Mouse (Mus musculus): Measurements from ENCODE around the gene Car14.
"Not testable (repeated sequence)": the region's sequence is repeated elsewhere in the genome, so short reads cannot be mapped to it uniquely, and the experiment has no call there.

Gene Car14

DNA sequence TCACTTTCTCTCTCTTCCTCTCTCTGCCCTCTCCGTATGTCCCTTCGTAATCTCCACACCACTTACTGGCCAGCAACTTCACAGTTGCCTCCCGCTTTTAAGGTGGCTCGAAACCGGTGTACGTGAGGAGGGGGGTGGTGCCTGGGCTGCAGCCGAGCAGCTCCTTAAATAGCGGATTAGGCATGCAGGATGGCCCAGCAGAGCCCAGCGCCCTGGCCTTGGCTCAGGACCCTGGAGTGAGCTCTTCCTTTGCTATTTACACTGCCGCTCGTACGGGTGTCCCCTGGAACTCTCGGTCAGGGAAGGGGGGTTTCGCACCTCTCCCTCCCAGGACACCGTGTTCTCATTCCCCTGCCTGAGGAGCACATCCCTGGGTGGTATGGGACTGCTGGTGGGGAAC lies at the start of gene Car14:
Gene Car14, minus strand, starts transcription at position 124 of the 400 bp plus-strand sequence.
- peak; percentile 79 for DNase-seq (ENCODE audit: low spot score)

DNA sequence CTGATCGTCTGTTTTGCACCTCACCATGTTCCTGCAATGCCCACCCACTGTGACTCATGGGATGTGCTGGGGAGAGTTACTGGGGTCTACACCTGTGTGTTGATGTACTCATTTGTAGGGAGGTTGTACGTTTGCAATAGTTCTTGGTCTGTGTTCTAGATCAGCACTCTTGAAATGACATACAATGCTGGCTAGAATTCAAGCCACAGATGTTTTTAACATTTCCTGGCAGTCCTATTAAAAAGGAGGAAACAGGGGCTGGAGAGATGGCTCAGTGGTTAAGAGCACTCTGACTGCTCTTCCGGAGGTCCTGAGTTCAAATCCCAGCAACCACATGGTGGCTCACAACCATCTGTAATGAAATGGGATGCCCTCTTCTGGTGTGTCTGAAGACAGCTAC lies 49.0 kb upstream of the Car14 start:
- DNase-seq (ENCODE audit: low spot score), result no peak

DNA sequence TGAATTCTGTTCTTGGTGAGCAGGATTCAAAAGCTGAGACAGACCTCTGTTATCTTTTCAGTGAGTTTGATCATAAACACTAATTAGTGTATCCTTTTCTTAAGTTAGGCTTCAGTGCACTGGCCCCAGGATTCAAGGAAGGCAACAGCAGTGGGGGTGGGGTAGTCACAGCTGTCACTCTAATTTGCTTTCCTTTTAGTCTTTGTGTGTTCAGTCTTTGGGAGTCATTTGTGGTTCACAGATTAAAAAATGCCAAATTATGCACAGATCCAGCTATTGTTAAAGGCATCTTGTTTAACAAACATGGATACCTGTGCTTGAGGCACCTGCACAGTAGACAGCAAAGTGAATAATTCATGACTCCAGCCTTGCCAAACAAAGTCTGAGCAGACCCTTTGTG lies 48.5 kb upstream of the Car14 start:
- no peak for DNase-seq (ENCODE audit: low spot score)

DNA sequence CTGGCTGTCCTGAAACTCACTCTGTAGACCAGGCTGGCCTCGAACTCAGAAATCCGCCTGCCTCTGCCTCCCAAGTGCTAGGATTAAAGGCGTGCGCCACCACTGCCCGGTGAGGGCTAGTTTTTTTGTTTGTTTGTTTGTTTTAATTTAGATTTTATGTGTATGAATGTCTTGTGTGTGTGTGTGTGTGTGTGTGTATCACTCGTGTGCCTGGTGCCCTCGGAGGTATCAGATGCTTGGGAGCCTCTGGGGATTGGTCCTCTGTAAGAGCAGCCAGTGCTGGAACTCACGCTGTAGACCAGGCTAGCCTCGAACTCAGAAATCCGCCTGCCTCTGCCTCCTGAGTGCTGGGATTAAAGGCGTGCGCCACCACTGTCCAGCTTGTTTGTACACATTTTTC lies 47.1 kb upstream of the Car14 start:
- DNase-seq (ENCODE audit: low spot score), result not testable (repeated sequence)

DNA sequence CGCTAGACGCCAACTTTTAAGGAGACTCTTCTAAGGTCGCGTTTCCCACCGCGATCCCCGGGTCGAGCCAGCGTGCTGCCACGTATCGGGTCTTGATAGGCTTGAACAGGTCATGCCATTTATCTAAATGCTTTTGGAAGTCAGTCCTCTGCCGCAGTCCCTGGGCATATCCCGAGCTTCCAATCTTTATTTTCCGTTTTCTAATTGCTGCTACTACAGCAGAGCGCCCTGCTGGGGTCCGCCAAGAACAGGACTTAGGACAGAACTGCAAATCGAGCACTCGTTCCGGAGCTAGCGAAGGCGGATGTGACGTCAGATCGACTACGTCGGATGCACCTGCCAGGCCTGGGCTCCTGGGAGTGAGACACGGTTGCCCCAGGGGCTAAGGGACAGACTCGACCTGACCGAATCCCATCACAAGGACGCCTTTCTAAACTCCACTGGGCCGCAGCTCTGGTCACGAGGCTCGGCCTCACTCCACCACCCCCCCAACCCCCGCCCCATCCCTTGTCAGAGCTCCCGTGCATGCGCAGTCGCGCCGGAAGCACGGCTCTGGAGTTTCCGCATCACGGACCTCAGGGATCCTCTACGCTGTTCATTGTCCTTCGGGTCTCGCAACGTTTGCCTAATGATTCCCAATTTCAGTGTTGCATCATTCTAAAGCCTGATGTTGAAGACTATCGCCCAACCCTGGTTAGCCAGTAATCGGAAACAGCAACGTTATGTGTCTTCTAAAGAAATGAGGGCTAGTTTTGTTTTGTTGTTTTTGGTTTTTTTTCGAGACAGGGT lies 46.5 kb upstream of the Car14 start:
- DNase-seq (ENCODE audit: low spot score), result peak; percentile 96

DNA sequence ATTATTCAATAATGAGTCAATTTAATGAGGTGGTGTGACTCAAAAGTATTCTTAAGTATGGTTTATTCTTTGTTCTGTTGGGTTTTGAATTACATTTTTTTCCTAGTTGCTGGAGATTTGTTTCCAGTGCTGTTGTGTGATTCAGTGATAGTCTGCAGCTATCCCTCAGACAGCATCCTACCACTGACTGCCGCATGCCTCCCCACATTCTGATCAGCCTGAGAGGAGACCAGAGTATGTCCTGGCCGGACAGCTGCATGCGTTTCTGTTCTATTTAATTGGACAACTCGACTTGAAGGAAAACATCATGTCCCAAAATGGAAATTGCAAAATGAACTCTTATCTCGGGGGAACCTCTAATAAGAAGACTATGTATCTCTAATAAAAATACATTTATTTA lies 43.8 kb upstream of the Car14 start:
- no peak for DNase-seq (ENCODE audit: low spot score)

DNA sequence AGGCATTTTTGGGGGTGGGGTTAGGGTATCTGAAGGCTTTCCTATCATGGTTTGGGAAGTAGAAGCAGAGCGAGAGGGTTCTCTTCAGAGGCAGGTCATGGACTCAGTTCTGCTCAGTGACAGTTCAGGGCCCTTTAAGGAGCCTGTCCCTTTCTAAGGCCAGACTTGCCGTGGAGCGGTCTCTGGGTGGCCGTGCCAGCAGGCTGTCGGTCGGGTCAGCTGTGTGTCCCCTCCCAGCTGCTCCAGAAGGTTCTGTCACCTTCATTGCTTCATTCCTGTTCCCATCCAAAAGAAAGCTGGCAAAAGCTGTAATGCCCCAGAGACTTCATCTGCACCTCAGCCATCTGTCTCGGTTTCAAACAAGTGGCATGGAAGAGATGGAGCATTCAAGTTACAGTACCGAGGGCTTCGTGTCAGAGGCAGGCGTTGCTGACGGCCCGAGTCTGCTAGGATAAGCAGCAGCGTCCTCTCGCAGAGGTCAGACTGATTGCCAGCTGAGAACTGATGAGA lies 41.3 kb upstream of the Car14 start:
- no peak for DNase-seq (ENCODE audit: low spot score)

DNA sequence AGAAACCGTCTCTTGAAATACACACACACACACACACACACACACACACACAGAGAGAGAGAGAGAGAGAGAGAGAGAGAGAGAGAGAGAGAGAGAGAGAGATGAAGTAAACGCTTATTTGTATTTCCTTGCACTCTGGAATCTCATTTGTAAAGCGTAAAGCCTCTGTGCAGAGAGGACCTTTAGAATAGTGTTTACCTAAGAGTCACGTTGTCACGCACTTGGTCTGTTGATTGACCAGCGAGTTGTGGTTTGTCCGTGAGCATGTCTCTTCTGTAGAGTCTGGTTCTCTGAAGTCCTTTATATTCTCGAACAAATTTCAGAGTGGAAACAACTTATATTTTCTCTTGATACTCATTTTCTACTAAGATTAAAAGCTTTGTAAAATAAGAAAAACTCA lies 40.3 kb upstream of the Car14 start:
- DNase-seq (ENCODE audit: low spot score), result no peak

DNA sequence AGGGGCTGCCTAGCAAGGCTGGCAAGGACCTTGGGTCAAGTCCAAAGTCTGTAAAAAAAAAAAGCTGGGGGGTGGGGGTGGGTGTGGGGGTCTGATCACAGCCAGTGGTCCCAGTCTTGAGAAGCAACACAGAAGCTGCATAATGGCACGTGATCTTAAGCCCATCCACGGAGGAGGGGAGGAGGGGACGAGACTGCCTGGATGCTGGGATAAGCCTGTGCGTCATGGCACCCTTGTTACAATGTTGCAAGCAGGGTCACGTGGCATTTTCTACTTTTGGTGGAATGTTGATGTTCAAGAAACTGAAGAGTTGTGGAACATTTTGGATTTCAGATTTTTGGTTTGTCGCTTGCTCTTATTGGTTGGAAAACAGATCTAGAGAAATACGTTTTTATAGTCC lies 38.7 kb upstream of the Car14 start:
- DNase-seq (ENCODE audit: low spot score), result no peak

DNA sequence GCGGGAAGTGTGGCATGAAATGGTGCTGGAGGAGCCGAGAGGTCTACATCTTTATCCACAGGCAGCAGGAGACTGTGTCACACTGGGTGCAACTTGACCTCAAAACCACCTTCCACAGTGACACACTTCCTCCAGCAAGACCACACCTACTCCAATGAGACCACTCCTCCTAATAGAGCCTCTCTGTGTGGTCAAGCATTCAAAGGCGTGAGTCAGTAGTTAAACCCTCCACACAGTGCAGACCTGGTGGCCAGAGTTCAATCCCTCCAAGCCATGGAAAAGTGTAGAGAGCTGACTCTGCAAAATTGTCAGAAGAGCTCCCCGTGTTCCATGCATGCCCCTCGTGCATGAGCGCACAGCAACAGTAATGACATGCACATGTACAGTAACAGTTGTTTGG lies 38.3 kb upstream of the Car14 start:
- no peak for DNase-seq (ENCODE audit: low spot score)

DNA sequence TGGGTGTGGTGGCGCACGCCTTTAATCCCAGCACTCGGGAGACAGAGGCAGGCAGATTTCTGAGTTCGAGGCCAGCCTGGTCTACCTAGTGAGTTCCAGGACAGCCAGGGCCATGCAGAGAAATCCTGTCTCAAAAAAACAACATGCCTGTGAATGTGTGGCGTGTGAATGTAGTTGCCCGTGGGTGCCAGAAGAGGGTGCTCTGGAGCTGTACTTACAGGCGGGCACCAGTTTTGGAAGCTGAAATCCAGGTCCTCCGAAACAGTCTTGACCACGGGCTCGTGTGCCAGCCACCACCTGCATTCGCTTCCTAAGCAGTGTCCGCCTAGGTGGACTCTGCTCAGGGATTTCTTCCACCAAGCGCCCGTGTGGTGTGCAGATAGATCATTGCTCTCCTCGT lies 34.3 kb upstream of the Car14 start:
- DNase-seq (ENCODE audit: low spot score), result peak; percentile 46

DNA sequence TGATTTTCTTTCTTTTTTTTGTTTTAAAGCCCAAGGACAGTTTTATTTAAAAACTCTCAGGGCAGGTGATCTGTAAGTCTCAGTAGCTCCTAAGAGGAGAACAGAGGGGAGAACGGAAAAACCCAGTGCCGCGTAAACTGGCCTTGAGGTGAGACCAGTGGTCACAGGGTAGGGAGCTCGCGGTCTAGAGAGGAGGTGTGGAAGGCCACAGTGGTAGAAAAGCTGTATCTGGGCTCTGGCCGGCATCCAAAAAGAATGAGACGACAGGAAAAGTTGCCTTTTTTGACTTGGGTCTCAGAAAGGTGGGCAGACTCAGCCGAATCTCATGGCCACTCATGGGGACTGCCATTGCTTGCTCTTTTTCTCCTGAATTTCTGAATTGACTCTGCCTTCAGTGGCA lies 33.7 kb upstream of the Car14 start:
- no peak for DNase-seq (ENCODE audit: low spot score)

DNA sequence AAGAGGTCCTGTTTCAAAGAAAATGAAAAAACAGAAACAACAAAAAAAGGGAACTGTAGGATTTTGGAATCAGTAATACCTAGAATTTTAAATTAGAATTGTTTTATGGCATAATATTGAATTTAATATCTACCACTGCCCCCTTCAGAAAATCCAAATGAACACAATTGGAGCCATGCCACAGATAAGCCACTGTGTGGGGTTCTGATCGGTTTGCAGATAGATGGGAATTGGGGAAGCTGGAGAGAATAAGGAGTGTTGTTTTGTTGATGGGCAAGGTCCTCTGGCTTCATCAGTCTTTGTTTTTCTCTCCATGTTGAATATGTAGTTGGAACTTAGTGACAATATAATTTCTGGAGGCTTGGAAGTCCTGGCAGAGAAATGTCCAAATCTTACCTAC lies 30.0 kb upstream of the Car14 start:
- DNase-seq (ENCODE audit: low spot score), result no peak

DNA sequence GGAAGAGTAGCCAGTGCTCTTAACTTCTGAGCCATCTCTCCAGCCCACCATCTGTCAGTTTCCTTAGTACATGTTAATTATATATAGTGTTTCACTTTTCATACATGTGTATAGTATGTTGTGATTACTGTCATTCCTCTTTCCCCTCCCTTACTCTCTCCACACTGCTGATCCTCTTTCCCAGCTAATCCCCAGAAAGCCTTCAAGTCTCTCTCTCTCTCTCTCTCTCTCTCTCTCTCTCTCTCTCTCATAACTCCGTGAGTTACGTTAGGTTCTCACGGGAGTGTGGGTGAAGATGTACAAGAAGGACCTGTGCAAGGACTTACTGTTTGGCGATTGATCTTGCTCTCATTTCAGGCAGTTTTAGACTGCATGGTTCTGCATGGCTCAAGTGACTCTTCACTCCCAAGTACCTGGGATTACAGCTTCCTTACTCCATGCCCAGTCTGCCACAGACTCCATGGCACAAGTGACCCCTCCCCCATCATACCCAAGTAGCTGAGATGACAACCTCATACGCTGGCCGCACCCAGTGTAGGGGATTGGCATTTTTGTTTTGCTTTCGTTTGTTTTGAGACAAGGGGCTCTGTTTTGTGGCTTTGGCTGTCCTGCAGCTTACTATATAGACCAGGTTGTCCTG lies 28.7 kb upstream of the Car14 start:
- DNase-seq (ENCODE audit: low spot score), result no peak

DNA sequence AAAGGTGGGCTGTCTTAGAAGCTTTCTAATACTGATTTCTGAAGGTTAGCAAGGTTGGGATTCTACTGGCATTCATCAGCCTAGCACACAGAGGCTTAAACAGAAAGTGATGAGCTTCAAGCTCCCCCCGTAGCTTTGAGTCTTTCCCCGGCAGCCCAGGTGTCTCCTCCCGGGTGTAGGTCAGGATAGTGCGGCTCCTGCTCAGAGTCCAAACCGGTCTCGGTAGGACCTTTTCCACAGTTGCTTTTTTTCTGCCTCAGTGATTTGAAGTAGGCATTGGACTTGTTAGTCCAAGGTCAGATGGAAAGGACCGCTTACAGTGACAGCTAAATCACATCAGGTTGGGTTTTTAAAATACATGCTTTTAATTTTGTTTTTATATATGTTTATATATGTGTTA lies 28.1 kb upstream of the Car14 start:
- no peak for DNase-seq (ENCODE audit: low spot score)

DNA sequence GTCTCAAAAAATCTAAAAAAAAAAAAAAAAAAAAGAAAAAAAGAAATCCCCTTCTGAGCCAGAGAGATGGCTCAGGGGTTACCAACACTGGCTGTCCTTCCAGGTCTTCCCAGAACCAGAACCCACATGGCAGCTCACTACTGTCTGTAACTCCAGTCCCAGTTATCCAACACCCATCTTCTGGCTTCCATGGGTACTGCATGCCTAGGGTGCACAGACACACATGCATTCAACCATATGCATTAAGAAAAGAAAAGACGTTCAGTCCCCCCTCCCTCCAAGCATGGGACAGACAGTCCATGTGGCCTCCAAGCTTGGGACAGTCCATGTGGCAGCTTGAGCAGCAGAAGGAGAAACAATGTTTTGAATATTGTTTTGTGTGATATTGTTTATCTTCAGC lies 27.7 kb upstream of the Car14 start:
- no peak for DNase-seq (ENCODE audit: low spot score)

DNA sequence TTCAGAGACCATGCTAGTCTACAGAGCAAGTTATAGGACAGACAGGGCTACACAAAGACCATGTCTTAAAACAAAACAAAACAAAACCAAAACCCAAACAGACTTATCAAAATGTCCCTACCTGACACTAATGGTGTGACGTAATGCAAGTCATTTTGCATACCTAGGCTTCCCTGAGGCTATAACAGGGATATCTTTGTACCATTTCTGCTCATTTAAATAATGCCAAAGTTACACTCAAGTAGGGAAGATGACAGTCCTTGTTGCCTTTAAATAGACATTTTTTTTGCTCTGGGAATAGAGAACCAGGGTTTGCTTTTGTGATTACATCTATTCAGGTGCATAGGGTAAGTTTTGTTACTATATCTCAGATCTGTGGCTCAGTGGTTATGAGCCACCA lies 27.0 kb upstream of the Car14 start:
- DNase-seq (ENCODE audit: low spot score), result no peak

DNA sequence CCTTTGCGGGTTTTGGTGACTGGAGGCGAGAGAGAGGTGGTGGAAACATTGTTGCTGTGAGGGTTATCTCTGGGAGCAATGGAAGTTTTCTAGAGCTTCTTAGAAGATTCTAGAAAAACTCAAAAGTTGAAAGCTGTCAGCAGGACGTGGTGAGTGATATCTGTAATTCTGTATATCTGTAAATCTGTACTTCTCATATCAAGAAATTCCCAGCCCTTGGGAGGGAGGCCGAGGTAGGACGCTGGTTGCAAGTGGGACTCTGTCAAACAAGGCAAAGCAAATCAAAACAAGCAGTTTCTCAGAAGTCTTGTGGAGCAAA lies 25.9 kb upstream of the Car14 start:
- no peak for DNase-seq (ENCODE audit: low spot score)

DNA sequence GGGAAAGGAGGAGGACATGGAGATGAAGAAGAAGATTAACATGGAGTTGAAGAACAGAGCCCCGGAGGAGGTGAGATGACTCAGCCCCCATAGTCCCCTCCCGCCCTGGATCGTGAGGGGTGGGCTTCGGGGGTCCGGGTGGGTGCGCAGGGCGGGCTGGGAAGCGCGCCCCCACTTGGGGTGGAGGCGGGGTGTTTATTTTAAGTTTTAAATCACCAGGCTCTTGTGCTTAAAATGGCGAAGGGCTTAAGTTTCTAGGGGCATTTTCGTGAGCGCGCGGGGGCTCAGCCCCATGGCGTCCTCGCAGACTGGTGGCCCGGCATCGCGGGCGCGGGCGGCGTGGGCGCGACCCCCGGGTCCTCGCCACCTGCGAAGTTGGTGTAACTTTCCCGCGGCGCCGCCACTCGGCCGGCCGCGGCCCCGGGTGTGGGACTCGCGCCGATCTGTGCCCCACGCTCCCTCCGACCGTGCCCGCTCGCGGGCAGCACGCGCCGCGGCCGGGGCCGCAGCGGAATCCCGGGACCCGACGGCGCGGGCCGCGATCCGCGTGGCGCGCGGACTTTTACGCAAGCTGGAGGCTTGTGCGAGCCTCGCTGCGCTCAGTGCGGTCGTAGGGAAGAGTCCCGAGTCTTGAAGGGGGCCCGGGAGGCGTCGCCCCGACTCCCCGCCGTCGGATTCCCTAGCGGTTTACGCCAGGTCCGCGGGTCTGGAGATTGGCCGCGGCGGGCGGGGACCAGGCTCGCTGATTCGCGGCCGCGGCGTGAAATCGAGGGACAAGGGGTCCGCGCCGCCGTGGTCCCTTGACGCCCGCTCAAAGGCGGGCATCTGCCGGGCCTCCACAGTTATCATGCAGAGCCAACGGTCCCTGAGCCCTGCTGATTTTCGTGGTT lies 25.3 kb upstream of the Car14 start:
- peak; percentile 63 for DNase-seq (ENCODE audit: low spot score)

DNA sequence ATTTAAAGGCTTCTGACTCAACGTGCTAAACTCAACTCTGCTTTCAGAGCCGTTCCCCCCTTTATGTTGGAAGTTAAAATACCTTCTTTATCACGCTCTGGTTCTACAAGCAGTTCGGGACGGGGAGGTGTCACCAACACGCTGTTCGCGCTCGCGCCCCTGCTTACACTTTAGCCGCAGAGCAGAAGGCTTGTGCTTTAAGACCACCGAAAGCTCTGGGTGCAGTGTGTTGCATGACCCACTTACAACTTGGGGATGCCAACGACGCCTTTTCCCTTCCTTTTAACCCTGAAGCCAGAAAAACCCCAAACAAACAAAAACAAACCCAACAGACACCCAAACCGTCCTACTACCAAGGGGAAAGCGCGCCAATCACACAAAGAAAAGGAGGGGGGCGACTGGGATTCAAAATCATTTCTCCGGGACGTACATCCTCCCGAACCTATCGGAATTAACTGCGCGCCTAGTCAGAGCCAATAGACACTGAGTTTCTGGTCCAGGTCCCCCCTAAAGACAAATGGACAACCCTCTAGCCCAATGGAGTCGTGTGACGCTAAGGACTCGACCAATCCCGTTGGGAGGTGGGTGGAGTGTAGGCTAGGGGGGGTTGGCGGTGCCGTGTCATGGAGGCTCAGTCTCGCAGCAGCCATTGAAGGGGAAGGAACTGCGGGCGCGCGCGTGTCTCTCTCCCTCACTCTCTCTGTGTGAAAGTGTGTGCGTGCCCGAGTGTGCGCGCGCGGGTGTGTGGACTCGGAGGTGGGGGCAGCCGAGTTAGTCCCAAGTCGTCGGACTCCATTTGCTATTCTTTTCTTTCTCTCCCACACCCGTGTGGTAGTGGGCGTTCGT lies 24.4 kb upstream of the Car14 start, which contains the start of gene Anp32e:
Gene Anp32e, plus strand, starts transcription at position 589 of the 846 bp plus-strand sequence.
- peak; percentile 99 for DNase-seq (ENCODE audit: low spot score)

DNA sequence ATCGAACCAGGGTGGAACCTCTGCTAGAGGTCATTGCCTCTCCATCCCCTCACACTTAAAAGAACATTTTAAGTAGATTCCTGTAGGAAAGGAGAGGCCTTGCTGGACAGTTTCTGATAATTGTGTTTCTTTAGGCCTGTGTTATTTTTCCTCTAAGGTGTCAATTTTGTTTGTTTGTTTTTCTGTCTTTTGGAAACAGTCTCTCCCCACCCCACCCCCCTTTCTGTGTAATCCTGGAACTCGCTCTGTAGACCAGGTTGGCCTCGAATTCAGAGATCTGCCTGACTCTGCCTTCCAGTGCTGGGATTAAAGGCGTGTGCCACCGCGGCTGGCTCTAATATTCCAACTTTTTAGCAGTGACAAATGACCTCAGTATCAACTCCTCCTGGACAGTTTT lies 23.8 kb upstream of the Car14 start:
- DNase-seq (ENCODE audit: low spot score), result no peak

DNA sequence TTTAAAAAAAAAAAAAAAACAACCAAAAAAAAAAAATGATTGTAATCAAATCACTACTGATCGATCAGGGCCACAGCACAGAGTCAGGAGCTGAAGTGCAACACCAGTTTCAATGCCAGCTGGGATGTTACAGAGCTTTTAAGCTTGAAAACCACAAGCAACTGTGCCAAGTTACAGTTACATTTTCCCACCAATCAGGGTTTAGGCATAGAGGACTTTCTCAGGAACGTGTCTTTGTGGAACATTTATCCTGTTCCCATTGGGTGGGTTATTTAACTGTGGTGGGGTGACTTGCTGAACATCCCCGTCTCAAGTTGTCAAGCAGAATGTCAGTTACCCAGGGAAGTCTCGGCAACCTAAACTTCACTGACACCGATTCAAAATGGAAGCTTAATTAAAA lies 20.6 kb upstream of the Car14 start:
- no peak for DNase-seq (ENCODE audit: low spot score)
